Mouse (Mus musculus) neural tube, embryonic 15.5 days (tissue): Measurements from ENCODE around the gene Dffb. TPM values are rescaled to one million over a fixed set of nuclear protein-coding genes. Genes with fewer than 3 reads are reported as not detected.

ENCODE experiments used
- ATAC-seq: fragments of 200-750 bp; cut with Nextera tagmentation; 2 replicates; pipeline ENCODE4 v1.8.0; 2017; ENCODE audit warnings: mild to moderate bottlenecking, moderate TSS enrichment, moderate library complexity; ENCODE audit not compliant: low FRiP score
- H3K27ac ChIP-seq: fragments of 300-500 bp; sonication (generic); replicated peaks from 2 replicates; pipeline ENCODE4 v1.5.1; 2015; ENCODE audit warnings: mild to moderate bottlenecking, inconsistent platforms
- H3K27me3 ChIP-seq: fragments of 300-500 bp; sonication (generic); replicated peaks from 2 replicates; pipeline ENCODE4 v1.6.1; 2015; ENCODE audit warnings: inconsistent platforms
- H3K36me3 ChIP-seq: fragments of 300-500 bp; sonication (generic); 2 replicates; pipeline ENCODE4 v1.6.1; 2015; ENCODE audit warnings: inconsistent platforms
- H3K4me1 ChIP-seq: fragments of 300-500 bp; sonication (generic); 2 replicates; pipeline ENCODE4 v1.6.1; 2015; ENCODE audit warnings: inconsistent platforms
- H3K4me2 ChIP-seq: fragments of 300-500 bp; sonication (generic); 2 replicates; pipeline ENCODE4 v1.6.1; 2015; ENCODE audit warnings: inconsistent platforms, mild to moderate bottlenecking, moderate library complexity
- H3K4me3 ChIP-seq: fragments of 300-500 bp; sonication (generic); replicated peaks from 2 replicates; pipeline ENCODE4 v1.5.1; 2015; ENCODE audit warnings: mild to moderate bottlenecking, inconsistent platforms
- H3K9ac ChIP-seq: fragments of 300-500 bp; sonication (generic); replicated peaks from 2 replicates; pipeline ENCODE4 v1.6.1; 2015; ENCODE audit warnings: mild to moderate bottlenecking, inconsistent platforms
- H3K9me3 ChIP-seq: fragments of 300-500 bp; sonication (generic); replicated peaks from 2 replicates; pipeline ENCODE4 v1.6.1; 2016; ENCODE audit warnings: inconsistent platforms
- WGBS: fragments of 180-500 bp; shearing (Covaris S2); methylation state at CpG from one replicate; pipeline ENCODE4 v1.1.7; 2015; ENCODE audit warnings: mixed read lengths; 5-methylcytosine and 5-hydroxymethylcytosine counted together
- polyA plus RNA-seq: library from polyadenylated mRNA; unstranded; fragments of >200 nt; fragmentation: Nextera tagmentation; extraction: Ambion mirVana; gene quantifications from 2 replicates; pipeline ENCODE4 v1.2.1, GENCODE M21; 2015

Dffb gene
- polyA plus RNA-seq, 1 experiment from 2014 or later = 11.3 TPM

- WGBS = 80% methylated on average over 4 of the region's 4 CpGs
- Histone ChIP-seq H3K4me3 (no peak overlapping the region), H3K36me3 (peaks cover 49% of the 10 kb centered on the region), H3K4me1 (peaks cover 13% of the 10 kb centered on the region), H3K27me3 (no peaks in the 10 kb centered on the region), H3K9me3 (no peaks in the 10 kb centered on the region), H3K4me2 (no peak overlapping the region), H3K27ac (no peak overlapping the region), H3K9ac (no peak overlapping the region)
- no peak for ATAC-seq
These were observed 32.8 kb upstream of the Dffb start for GRCm38 (mm10) chr4:154007759-154008158.

GRCm38 (mm10) chr4:154006264-154006663 is 31.3 kb upstream of the Dffb start:
- Histone ChIP-seq H3K4me1 (peaks cover 5% of the 10 kb centered on the region), H3K9me3 (no peaks in the 10 kb centered on the region), H3K27ac (no peak overlapping the region), H3K36me3 (peaks cover 59% of the 10 kb centered on the region), H3K4me2 (no peak overlapping the region), H3K9ac (no peak overlapping the region), H3K27me3 (no peaks in the 10 kb centered on the region), H3K4me3 (no peak overlapping the region)
- no peak for ATAC-seq
- WGBS = 95% methylated on average over 6 of the region's 6 CpGs

- peaks cover 59% of the 10 kb centered on the region for H3K36me3 ChIP-seq
- no peaks in the 10 kb centered on the region for H3K27me3 ChIP-seq
- no peak for ATAC-seq
- no peak overlapping the region for H3K9ac ChIP-seq
- H3K4me3 ChIP-seq = no peak overlapping the region
- H3K4me2 ChIP-seq = no peak overlapping the region
- 89% methylated on average over 5 of the region's 5 CpGs for WGBS
- H3K27ac ChIP-seq = no peak overlapping the region
- no peaks in the 10 kb centered on the region for H3K9me3 ChIP-seq
- H3K4me1 ChIP-seq = no peaks in the 10 kb centered on the region
These were observed 30.6 kb upstream of the Dffb start for GRCm38 (mm10) chr4:154005488-154005887.

GRCm38 (mm10) chr4:153993505-153993904 is 18.6 kb upstream of the Dffb start:
- Histone ChIP-seq H3K4me2 (no peak overlapping the region), H3K4me1 (no peaks in the 10 kb centered on the region), H3K9ac (no peak overlapping the region), H3K27me3 (no peaks in the 10 kb centered on the region), H3K9me3 (no peaks in the 10 kb centered on the region), H3K27ac (no peak overlapping the region), H3K4me3 (no peak overlapping the region), H3K36me3 (peaks cover 90% of the 10 kb centered on the region)
- WGBS = 94% methylated on average over 8 of the region's 8 CpGs
- ATAC-seq = no peak

- no peak for ATAC-seq
- 88% methylated on average over 10 of the region's 10 CpGs for WGBS
- Histone ChIP-seq H3K4me3 (no peak overlapping the region), H3K9me3 (no peaks in the 10 kb centered on the region), H3K36me3 (peaks cover 90% of the 10 kb centered on the region), H3K4me2 (no peak overlapping the region), H3K4me1 (no peaks in the 10 kb centered on the region), H3K27ac (no peak overlapping the region), H3K27me3 (no peaks in the 10 kb centered on the region), H3K9ac (no peak overlapping the region)
These were observed 17.8 kb upstream of the Dffb start for GRCm38 (mm10) chr4:153992715-153993114.

- H3K9me3 ChIP-seq = no peaks in the 10 kb centered on the region
- 95% methylated on average over 11 of the region's 11 CpGs for WGBS
- H3K4me2 ChIP-seq = no peak overlapping the region
- peaks cover 26% of the 10 kb centered on the region for H3K4me1 ChIP-seq
- no peak overlapping the region for H3K27ac ChIP-seq
- H3K9ac ChIP-seq = no peak overlapping the region
- no peak overlapping the region for H3K4me3 ChIP-seq
- ATAC-seq = no peak
- peaks cover 65% of the 10 kb centered on the region for H3K36me3 ChIP-seq
- no peaks in the 10 kb centered on the region for H3K27me3 ChIP-seq
These were observed 5.5 kb upstream of the Dffb start for GRCm38 (mm10) chr4:153980470-153980869.

GRCm38 (mm10) chr4:153979243-153979642 is 4.3 kb upstream of the Dffb start:
- no peak overlapping the region for H3K9ac ChIP-seq
- peaks cover 52% of the 10 kb centered on the region for H3K36me3 ChIP-seq
- no peak overlapping the region for H3K4me2 ChIP-seq
- H3K27me3 ChIP-seq = no peaks in the 10 kb centered on the region
- H3K9me3 ChIP-seq = no peaks in the 10 kb centered on the region
- 94% methylated on average over 10 of the region's 10 CpGs for WGBS
- no peak overlapping the region for H3K4me3 ChIP-seq
- no peak overlapping the region for H3K27ac ChIP-seq
- H3K4me1 ChIP-seq = peaks cover 29% of the 10 kb centered on the region
- ATAC-seq = no peak

GRCm38 (mm10) chr4:153975768-153976167 is 842 bp upstream of the Dffb start:
- H3K9me3 ChIP-seq = no peaks in the 10 kb centered on the region
- H3K4me3 ChIP-seq = peak overlapping the region; percentile 88
- H3K9ac ChIP-seq = peak overlapping the region; percentile 84
- ATAC-seq = no peak
- H3K27ac ChIP-seq = no peak overlapping the region
- peak overlapping the region; percentile 93 for H3K4me2 ChIP-seq
- H3K27me3 ChIP-seq = no peaks in the 10 kb centered on the region
- 36% methylated on average over 6 of the region's 6 CpGs for WGBS
- peaks cover 31% of the 10 kb centered on the region for H3K36me3 ChIP-seq
- peaks cover 46% of the 10 kb centered on the region for H3K4me1 ChIP-seq

GRCm38 (mm10) chr4:153975292-153975662 is 351 bp upstream of the Dffb start:
- H3K4me1 ChIP-seq = peaks cover 46% of the 10 kb centered on the region
- H3K36me3 ChIP-seq = peaks cover 31% of the 10 kb centered on the region
- peak overlapping the region; percentile 88 for H3K4me3 ChIP-seq
- under 1% methylated on average over 33 of the region's 33 CpGs for WGBS
- peak overlapping the region; percentile 93 for H3K4me2 ChIP-seq
- no peaks in the 10 kb centered on the region for H3K9me3 ChIP-seq
- peak; percentile 60; the same call in 1 of the 2 replicates for ATAC-seq
- peak overlapping the region; percentile 76 for H3K27ac ChIP-seq
- no peaks in the 10 kb centered on the region for H3K27me3 ChIP-seq
- H3K9ac ChIP-seq = peak overlapping the region; percentile 84

GRCm38 (mm10) chr4:153968063-153968462 is 6.9 kb downstream of the Dffb start:
- Histone ChIP-seq H3K9me3 (no peaks in the 10 kb centered on the region), H3K4me3 (no peak overlapping the region), H3K4me1 (peaks cover 5% of the 10 kb centered on the region), H3K4me2 (no peak overlapping the region), H3K9ac (no peak overlapping the region), H3K27me3 (no peaks in the 10 kb centered on the region), H3K36me3 (peaks cover 69% of the 10 kb centered on the region), H3K27ac (no peak overlapping the region)
- no peak for ATAC-seq
- 94% methylated on average over 2 of the region's 2 CpGs for WGBS

GRCm38 (mm10) chr4:153967556-153967955 is 7.4 kb downstream of the Dffb start:
- Histone ChIP-seq H3K36me3 (peaks cover 74% of the 10 kb centered on the region), H3K4me3 (no peak overlapping the region), H3K4me2 (no peak overlapping the region), H3K9ac (no peak overlapping the region), H3K27ac (no peak overlapping the region), H3K9me3 (no peaks in the 10 kb centered on the region), H3K4me1 (0 out of 2 replicates have a peak, but pooled peaks cover 1% of the 10 kb centered on the region), H3K27me3 (no peaks in the 10 kb centered on the region)
- WGBS = 87% methylated on average over 2 of the region's 2 CpGs
- ATAC-seq = no peak

- 91% methylated on average over 5 of the region's 5 CpGs for WGBS
- no peaks in the 10 kb centered on the region for H3K9me3 ChIP-seq
- ATAC-seq = no peak
- H3K27me3 ChIP-seq = no peaks in the 10 kb centered on the region
- H3K4me1 ChIP-seq = no peaks in the 10 kb centered on the region
- H3K36me3 ChIP-seq = peaks cover 81% of the 10 kb centered on the region
- no peak overlapping the region for H3K4me3 ChIP-seq
- no peak overlapping the region for H3K9ac ChIP-seq
- no peak overlapping the region for H3K4me2 ChIP-seq
- H3K27ac ChIP-seq = no peak overlapping the region
These were observed 8.3 kb downstream of the Dffb start for GRCm38 (mm10) chr4:153966651-153967050.

- Histone ChIP-seq H3K4me3 (no peak overlapping the region), H3K27me3 (no peaks in the 10 kb centered on the region), H3K4me2 (no peak overlapping the region), H3K27ac (no peak overlapping the region), H3K4me1 (peaks cover 14% of the 10 kb centered on the region), H3K36me3 (peaks cover 68% of the 10 kb centered on the region), H3K9me3 (no peaks in the 10 kb centered on the region), H3K9ac (no peak overlapping the region)
- WGBS = 85% methylated on average over 7 of the region's 7 CpGs
- ATAC-seq = no peak
These were observed 12.3 kb downstream of the Dffb start for GRCm38 (mm10) chr4:153962631-153963030.
